Mouse (Mus musculus) megakaryocyte, embryonic 14.5 days (primary cell): ENCODE results near the gene Itpk1. TPM values are rescaled to one million over a fixed set of nuclear protein-coding genes. Genes with fewer than 3 reads are reported as not detected.
"Not testable (repeated sequence)": the region's sequence is repeated elsewhere in the genome, so short reads cannot be mapped to it uniquely, and the experiment has no call there.

Experiments used
- H3K27me3 ChIP-seq: replicated peaks from 2 replicates; pipeline ENCODE3; 2012; ENCODE audit warnings: inconsistent platforms
- H3K36me3 ChIP-seq: replicated peaks from 2 replicates; pipeline ENCODE3; 2012; ENCODE audit warnings: low read length, inconsistent platforms, mixed read lengths
- H3K4me1 ChIP-seq: 2 replicates; pipeline ENCODE4 v1.6.1; 2012; ENCODE audit warnings: inconsistent platforms
- H3K4me3 ChIP-seq: replicated peaks from 2 replicates; pipeline ENCODE3; 2012; ENCODE audit warnings: moderate library complexity, mild to moderate bottlenecking, inconsistent platforms
- H3K9me3 ChIP-seq: 2 replicates; pipeline ENCODE4 v1.6.1; 2012; ENCODE audit warnings: inconsistent platforms
- FLI1 ChIP-seq: IDR thresholded peaks from 2 replicates; pipeline ENCODE4 v1.6.1; 2012; ENCODE audit warnings: low read length, inconsistent platforms, mixed read lengths
- GATA1 ChIP-seq: IDR thresholded peaks from 3 replicates; pipeline ENCODE4 v1.6.1; 2012; ENCODE audit warnings: mixed read lengths, low read length, inconsistent platforms, borderline replicate concordance
- polyA plus RNA-seq: library from polyadenylated mRNA; stranded (reverse); fragments of >175 nt; gene quantifications from 2 replicates; pipeline ENCODE4 v1.2.3, GENCODE M21; 2012; ENCODE audit warnings: low replicate concordance; ENCODE audit not compliant: insufficient read depth

Gene Itpk1
- polyA plus RNA-seq, 1 experiment = 19.2 TPM

GRCm38 (mm10) chr12:102646586-102647260 is 58.0 kb downstream of the Itpk1 start:
- H3K4me3 ChIP-seq = peak overlapping the region; percentile 88
- H3K36me3 ChIP-seq = peaks cover 8% of the 10 kb centered on the region
- TF ChIP-seq FLI1 (no peak), GATA1 (no peak)
- H3K9me3 ChIP-seq = no peaks in the 10 kb centered on the region
- peaks cover 80% of the 10 kb centered on the region for H3K4me1 ChIP-seq
- H3K27me3 ChIP-seq = no peaks in the 10 kb centered on the region

DNA sequence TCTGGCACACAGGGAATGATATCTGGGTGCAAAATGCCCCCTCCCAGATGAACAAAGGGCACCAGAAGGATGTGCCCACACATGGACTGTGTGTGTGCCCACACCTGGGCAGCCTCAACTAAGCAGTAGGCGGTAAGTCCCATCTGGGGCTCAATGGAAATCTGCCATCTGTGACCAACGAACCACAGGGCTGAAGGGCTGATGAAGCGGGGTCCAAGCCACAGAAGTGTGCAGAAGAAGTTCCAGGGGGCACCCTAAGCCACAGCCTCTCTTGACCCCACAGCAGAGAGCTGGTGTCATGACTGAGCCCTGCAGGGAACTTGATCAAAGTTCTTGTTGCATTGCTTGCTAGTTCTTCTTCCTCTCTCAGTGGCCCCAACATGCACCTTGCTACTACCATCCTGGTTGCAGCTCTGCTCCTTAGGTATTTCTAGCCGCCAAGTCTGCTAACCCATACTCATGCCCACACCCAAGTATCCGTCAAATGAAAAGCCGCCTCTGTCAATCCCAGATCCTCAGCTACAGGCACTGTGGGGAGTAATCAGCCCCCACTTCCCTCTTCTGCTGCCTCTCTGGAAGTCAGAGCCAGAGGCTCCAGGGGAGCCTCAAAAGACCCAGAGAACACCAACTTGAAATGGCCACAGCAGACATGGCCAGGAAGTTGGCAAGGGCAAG is 58.7 kb downstream of the Itpk1 start:
- peaks cover 79% of the 10 kb centered on the region for H3K4me1 ChIP-seq
- peak overlapping the region; percentile 88 for H3K4me3 ChIP-seq
- H3K9me3 ChIP-seq = no peaks in the 10 kb centered on the region
- TF ChIP-seq FLI1 (no peak), GATA1 (no peak)
- H3K27me3 ChIP-seq = no peaks in the 10 kb centered on the region
- H3K36me3 ChIP-seq = peaks cover 4% of the 10 kb centered on the region

GRCm38 (mm10) chr12:102643316-102643715 is 61.4 kb downstream of the Itpk1 start:
- H3K36me3 ChIP-seq = peaks cover 5% of the 10 kb centered on the region
- H3K9me3 ChIP-seq = no peaks in the 10 kb centered on the region
- no peaks in the 10 kb centered on the region for H3K27me3 ChIP-seq
- no peak overlapping the region for H3K4me3 ChIP-seq
- TF ChIP-seq FLI1 (no peak), GATA1 (no peak)
- peaks cover 80% of the 10 kb centered on the region for H3K4me1 ChIP-seq

- TF ChIP-seq GATA1 (no peak), FLI1 (no peak)
These were observed 64.1 kb downstream of the Itpk1 start for GRCm38 (mm10) chr12:102640436-102641163.

DNA sequence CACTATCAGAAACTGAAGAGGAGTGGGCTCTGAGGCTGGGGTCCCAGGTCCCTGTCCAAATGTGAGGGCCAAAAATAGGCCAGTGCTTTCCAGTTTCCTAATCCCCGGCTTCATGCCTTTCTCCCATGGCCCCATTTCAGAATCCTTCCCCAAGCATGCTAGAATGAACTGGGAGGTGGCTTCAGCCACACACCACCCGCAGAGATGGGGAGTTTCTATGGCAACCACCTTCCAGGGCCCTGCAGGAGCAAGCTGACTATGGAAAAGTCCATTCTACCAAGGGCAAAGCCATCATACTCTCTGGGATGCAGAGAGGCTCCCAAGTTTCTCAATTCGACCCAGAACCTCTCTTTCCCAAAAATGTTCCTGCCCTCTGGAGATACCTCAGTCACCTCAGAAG is 65.9 kb downstream of the Itpk1 start:
- Histone ChIP-seq H3K36me3 (peaks cover 10% of the 10 kb centered on the region), H3K4me3 (no peak overlapping the region), H3K4me1 (peaks cover 37% of the 10 kb centered on the region), H3K27me3 (no peaks in the 10 kb centered on the region), H3K9me3 (no peaks in the 10 kb centered on the region)
- no peak for TF ChIP-seq GATA1
- no peak for TF ChIP-seq FLI1

More at GRCm38 (mm10) chr12:102640436-102641163, 64.1 kb downstream of the Itpk1 start:
- Histone ChIP-seq H3K9me3 (no peaks in the 10 kb centered on the region), H3K36me3 (peaks cover 6% of the 10 kb centered on the region), H3K27me3 (no peaks in the 10 kb centered on the region), H3K4me1 (peaks cover 53% of the 10 kb centered on the region), H3K4me3 (no peak overlapping the region)

- Histone ChIP-seq H3K4me1 (peaks cover 21% of the 10 kb centered on the region), H3K36me3 (peaks cover 5% of the 10 kb centered on the region), H3K9me3 (no peaks in the 10 kb centered on the region), H3K4me3 (no peak overlapping the region), H3K27me3 (no peaks in the 10 kb centered on the region)
- TF ChIP-seq GATA1 = no peak
- no peak for TF ChIP-seq FLI1
These were observed 67.5 kb downstream of the Itpk1 start for GRCm38 (mm10) chr12:102637235-102637634.

- no peaks in the 10 kb centered on the region for H3K27me3 ChIP-seq
- H3K4me1 ChIP-seq = peaks cover 3% of the 10 kb centered on the region; the same call in 1 of the 2 replicates
- H3K36me3 ChIP-seq = peaks cover 5% of the 10 kb centered on the region
- no peak for TF ChIP-seq FLI1
- TF ChIP-seq GATA1 = no peak
- no peak overlapping the region for H3K4me3 ChIP-seq
- no peaks in the 10 kb centered on the region for H3K9me3 ChIP-seq
These were observed 70.2 kb downstream of the Itpk1 start for GRCm38 (mm10) chr12:102634436-102635050.

DNA sequence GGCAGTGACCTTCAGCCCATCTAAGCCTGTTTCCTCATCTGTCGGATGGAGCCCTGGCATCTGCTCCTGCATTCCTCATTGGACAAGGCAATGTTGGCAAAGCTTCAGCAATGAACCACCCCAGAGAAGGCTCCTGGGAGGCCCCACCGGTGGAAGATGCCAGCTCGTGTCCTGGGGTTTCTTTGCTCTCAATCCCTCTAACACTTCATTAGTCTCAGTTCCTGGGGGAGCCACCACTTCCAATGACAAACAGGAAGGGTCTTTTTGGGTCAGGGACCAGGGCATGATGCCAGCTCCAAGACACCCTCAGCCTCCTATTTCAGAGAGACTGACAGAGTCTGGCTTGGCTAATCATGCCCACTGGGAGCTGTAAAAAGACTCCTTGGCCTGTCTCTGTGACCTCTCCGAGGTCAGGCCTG is 71.6 kb downstream of the Itpk1 start:
- peaks cover 4% of the 10 kb centered on the region for H3K36me3 ChIP-seq
- 0 out of 2 replicates have a peak, but pooled peaks cover 3% of the 10 kb centered on the region for H3K4me1 ChIP-seq
- no peak for TF ChIP-seq FLI1
- no peak for TF ChIP-seq GATA1
- no peaks in the 10 kb centered on the region for H3K27me3 ChIP-seq
- no peaks in the 10 kb centered on the region for H3K9me3 ChIP-seq
- no peak overlapping the region for H3K4me3 ChIP-seq

GRCm38 (mm10) chr12:102631690-102632089 is 73.0 kb downstream of the Itpk1 start:
- Histone ChIP-seq H3K4me1 (0 out of 2 replicates have a peak, but pooled peaks cover 3% of the 10 kb centered on the region), H3K27me3 (no peaks in the 10 kb centered on the region), H3K4me3 (no peak overlapping the region), H3K36me3 (peaks cover 4% of the 10 kb centered on the region), H3K9me3 (no peaks in the 10 kb centered on the region)
- TF ChIP-seq FLI1 (no peak), GATA1 (no peak)

DNA sequence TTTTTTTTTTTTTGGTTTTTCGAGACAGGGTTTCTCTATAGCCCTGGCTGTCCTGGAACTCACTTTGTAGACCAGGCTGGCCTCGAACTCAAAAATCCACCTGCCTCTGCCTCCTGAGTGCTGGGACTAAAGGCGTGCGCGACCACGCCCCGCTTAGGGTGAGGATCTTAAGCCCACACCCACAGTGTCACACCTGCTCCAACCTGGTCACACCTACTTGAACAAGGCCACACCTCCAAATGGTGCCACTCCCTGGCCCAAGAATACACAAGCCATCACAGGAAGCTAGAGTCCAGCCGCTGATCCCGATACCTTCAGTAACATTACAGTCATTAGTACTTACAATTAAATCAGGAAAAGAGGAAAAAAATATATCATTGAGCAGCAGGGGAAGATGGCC is 74.3 kb downstream of the Itpk1 start:
- H3K4me1 ChIP-seq, H3K36me3 ChIP-seq, H3K27me3 ChIP-seq, H3K9me3 ChIP-seq, H3K4me3 ChIP-seq: not testable (repeated sequence)
